Mouse (Mus musculus) liver, adult 2 months (tissue): ENCODE measurements around the gene Ms4a14.
"Not testable (repeated sequence)": the region's sequence is repeated elsewhere in the genome, so short reads cannot be mapped to it uniquely, and the experiment has no call there.

Experiments
- CTCF ChIP-seq: fragments of 200-500 bp; IDR thresholded peaks from 2 replicates; pipeline ENCODE4 v1.5.1; 2011; ENCODE audit warnings: low read depth, low read length, control low read depth
- POLR2A ChIP-seq: fragments of 200-500 bp; IDR thresholded peaks from 2 replicates; pipeline ENCODE4 v1.6.1; 2011; ENCODE audit warnings: low read length, control low read depth; ENCODE audit not compliant: insufficient read depth; ENCODE audit errors: extremely low read depth

DNA sequence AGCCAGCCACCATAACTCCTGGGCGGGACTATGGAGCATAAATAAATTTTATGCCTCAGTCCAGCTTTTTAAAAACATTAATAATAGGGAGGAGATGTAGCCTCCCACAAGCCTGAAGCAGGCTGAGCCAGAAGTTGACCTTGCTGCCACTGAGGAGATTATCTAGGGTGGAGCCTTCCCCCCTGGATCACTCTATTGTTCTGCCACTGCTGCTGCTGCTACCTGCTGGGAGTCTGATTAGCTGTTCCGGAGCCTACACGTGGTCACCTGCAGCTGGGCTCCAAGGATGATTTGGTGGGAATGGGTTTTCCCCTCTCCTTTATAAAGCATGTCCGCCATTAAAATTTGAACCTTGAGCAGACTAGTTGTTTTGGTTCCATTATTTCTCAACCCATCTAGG lies 14.7 kb downstream of the Ms4a14 start:
- not testable (repeated sequence) for TF ChIP-seq CTCF, POLR2A
